Comparison of ENCODE assay signal across 15 mouse cellular contexts in genomic region chr4:154568798-154569197, GRCm38 (mm10).
DNase-seq lines count a peak whose midpoint lies in the region; ATAC-seq and TF ChIP-seq lines count a peak whose summit lies in the region.
"Had no signal": no experiment of that assay in that cellular context is flagged by ENCODE, and none has a peak within 500 bp of the region (broad histone marks: within the 10 kb centered on the region; RNA-seq: fewer than 3 reads in every experiment).

No protein-coding gene starts in this region.

- H3K4me3 ChIP-seq in layer of hippocampus, adult 2 months: no peak overlapping the region
- H3K4me3 ChIP-seq in forebrain, embryonic 14.5 days (ENCODE audit: low read depth, low read length): no peak overlapping the region
- H3K4me3 ChIP-seq in hindbrain, embryonic 12.5 days: no peak overlapping the region
- H3K4me3 ChIP-seq in midbrain, embryonic 16.5 days (ENCODE audit: low read depth, low read length): no peak overlapping the region
- H3K4me3 ChIP-seq: heart, embryonic 15.5 days; liver, embryonic 15.5 days; myocyte had no signal

- H3K36me3 ChIP-seq in forebrain, embryonic 14.5 days (ENCODE audit: control insufficient read depth, insufficient read depth, low read length): no peaks in the 10 kb centered on the region
- H3K36me3 ChIP-seq in hindbrain, embryonic 12.5 days: no peaks in the 10 kb centered on the region
- H3K36me3 ChIP-seq in midbrain, embryonic 16.5 days (ENCODE audit: control insufficient read depth, insufficient read depth, low read length): no peaks in the 10 kb centered on the region
- H3K36me3 ChIP-seq: heart, embryonic 15.5 days; liver, embryonic 15.5 days had no signal

- no peaks in the 10 kb centered on the region for H3K27me3 ChIP-seq in forebrain, embryonic 14.5 days (replicated peaks; ENCODE audit: control insufficient read depth, insufficient read depth, low read length)
- H3K27me3 ChIP-seq in hindbrain, embryonic 12.5 days: peaks cover 28% of the 10 kb centered on the region
- no peaks in the 10 kb centered on the region; the same call in 1 of the 2 replicates for H3K27me3 ChIP-seq in midbrain, embryonic 16.5 days (ENCODE audit: control insufficient read depth, insufficient read depth, low read depth, low read length)
- H3K27me3 ChIP-seq: heart, embryonic 15.5 days had no signal

- peak overlapping the region; percentile 27; the same call in 1 of the 2 replicates for H3K4me2 ChIP-seq in forebrain, embryonic 14.5 days (ENCODE audit: low read length)
- H3K4me2 ChIP-seq in hindbrain, embryonic 12.5 days (replicated peaks): 0 out of 2 replicates have a peak overlapping the region, but pooled peaks have one; percentile 17
- no peak overlapping the region for H3K4me2 ChIP-seq in midbrain, embryonic 16.5 days (ENCODE audit: low read length)
- H3K4me2 ChIP-seq: heart, embryonic 15.5 days; liver, embryonic 15.5 days had no signal

- ATAC-seq in forebrain, embryonic 14.5 days: 0 out of 2 replicates have a peak, but pooled peaks have one; percentile 36
- peak; percentile 32; the same call in 1 of the 2 replicates for ATAC-seq in hindbrain, embryonic 12.5 days (ENCODE audit: low FRiP score)
- peak; percentile 54; the same call in 1 of the 2 replicates for ATAC-seq in midbrain, embryonic 16.5 days
- ATAC-seq: intestine, embryonic 16.5 days had no signal

- no peak for TF ChIP-seq CTCF in layer of hippocampus, adult 2 months (conservative IDR thresholded peaks at IDR 0.05)

- WGBS in forebrain, embryonic 14.5 days: 23% methylated on average over 15 of the region's 15 CpGs
- 37% methylated on average over 15 of the region's 15 CpGs for WGBS in hindbrain, embryonic 12.5 days
- WGBS in midbrain, embryonic 16.5 days: 28% methylated on average over 15 of the region's 15 CpGs

- H3K9ac ChIP-seq in forebrain, embryonic 14.5 days (ENCODE audit: low read length): peak overlapping the region; percentile 21; the same call in 1 of the 2 replicates
- H3K9ac ChIP-seq in hindbrain, embryonic 12.5 days: no peak overlapping the region
- H3K9ac ChIP-seq in midbrain, embryonic 16.5 days (ENCODE audit: low read depth, low read length): peak overlapping the region; percentile 45
- H3K9ac ChIP-seq: heart, embryonic 15.5 days; liver, embryonic 15.5 days had no signal

- no peak for DNase-seq in layer of hippocampus, adult 2 months (ENCODE audit: low spot score in 2 of 2)
- DNase-seq in layer of hippocampus, postnatal 25 days (ENCODE audit: extremely low spot score in 1 of 2, low spot score in 1 of 2): no peak
- DNase-seq in forebrain, embryonic 14.5 days (ENCODE audit: low spot score): peak; percentile 37
- DNase-seq in retina, postnatal 1 day: no peak
- DNase-seq in heart, adult 9 months (ENCODE audit: low spot score in 2 of 2): no peak
- DNase-seq: cerebellum, adult 8-10 months; heart, postnatal 4 days; lung, postnatal 10 days; thymus, postnatal 14 days had no signal

- H3K27ac ChIP-seq in layer of hippocampus, adult 2 months: peak overlapping the region; percentile 76
- no peak overlapping the region for H3K27ac ChIP-seq in forebrain, embryonic 14.5 days (ENCODE audit: low read depth, low read length)
- peak overlapping the region; percentile 48; the same call in 1 of the 2 replicates for H3K27ac ChIP-seq in hindbrain, embryonic 12.5 days
- H3K27ac ChIP-seq in midbrain, embryonic 16.5 days (ENCODE audit: low read length): no peak overlapping the region
- H3K27ac ChIP-seq: heart, embryonic 15.5 days; liver, embryonic 15.5 days had no signal

- H3K4me1 ChIP-seq in forebrain, embryonic 14.5 days (ENCODE audit: control insufficient read depth, insufficient read depth, low read length): peaks cover 37% of the 10 kb centered on the region
- peaks cover 51% of the 10 kb centered on the region for H3K4me1 ChIP-seq in hindbrain, embryonic 12.5 days
- H3K4me1 ChIP-seq in midbrain, embryonic 16.5 days (ENCODE audit: control insufficient read depth, insufficient read depth, low read length): peaks cover 31% of the 10 kb centered on the region

- no peaks in the 10 kb centered on the region for H3K9me3 ChIP-seq in forebrain, embryonic 14.5 days (replicated peaks; ENCODE audit: control insufficient read depth, low read length)
- H3K9me3 ChIP-seq in hindbrain, embryonic 12.5 days (replicated peaks): no peaks in the 10 kb centered on the region
- H3K9me3 ChIP-seq in midbrain, embryonic 16.5 days (replicated peaks; ENCODE audit: control insufficient read depth, low read length, poor library complexity, severe bottlenecking): no peaks in the 10 kb centered on the region
- H3K9me3 ChIP-seq: heart, embryonic 15.5 days; liver, embryonic 15.5 days had no signal

Comparison
In these comparisons a context has a peak if more than half of its experiments do, and no peak if none do; other contexts are left out.
1. H3K27ac ChIP-seq: peak in layer of hippocampus, adult 2 months (single experiment) and hindbrain, embryonic 12.5 days (single experiment); none in forebrain, embryonic 14.5 days (single experiment) and midbrain, embryonic 16.5 days (single experiment).
2. Peak in every context shown above with its lines, with median percentiles within 50 percentile points of each other: ATAC-seq.